ENCODE assay signal across 8 mouse cellular contexts in the genomic region with DNA sequence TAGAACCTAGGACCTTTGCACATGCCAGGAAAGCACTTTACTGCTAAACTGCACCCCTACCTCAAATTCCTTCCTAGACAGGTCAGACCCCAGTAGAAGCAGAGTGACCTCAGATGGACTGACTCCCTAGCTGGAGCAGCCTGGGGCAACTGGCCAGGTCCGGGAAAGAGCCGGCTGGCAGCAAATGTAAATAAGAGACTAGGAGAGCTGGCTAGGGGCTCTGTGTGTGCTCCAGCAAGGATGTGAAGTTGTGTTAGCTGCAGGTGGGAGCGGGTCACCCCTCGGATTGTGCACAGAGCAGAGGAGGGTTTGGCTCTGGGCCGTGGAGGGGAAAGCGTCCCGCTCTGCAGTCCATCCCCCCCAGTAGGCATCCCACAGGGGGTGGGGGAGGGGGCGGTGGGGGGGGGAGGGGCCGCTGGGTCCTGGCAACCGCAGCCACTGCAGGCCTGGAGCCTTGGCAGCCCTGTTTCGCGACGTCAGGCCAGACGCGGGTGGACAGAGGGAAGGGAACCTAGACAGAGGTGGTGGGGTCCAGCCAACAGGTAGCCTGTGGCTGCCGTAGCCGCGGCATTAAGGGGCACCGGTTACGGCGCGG. TPM values are rescaled to one million over a fixed set of nuclear protein-coding genes. Genes with fewer than 3 reads are reported as not detected.
DNase-seq lines count a peak whose midpoint lies in the region; ATAC-seq and TF ChIP-seq lines count a peak whose summit lies in the region.

A gene (plus strand): TSS at position 215 of the 595 bp plus-strand sequence.

- peak within 1 kb of the TSS; percentile 93 for H3K4me3 ChIP-seq in cerebellum, adult 2 months (replicated peaks; ENCODE audit: insufficient read depth, low read depth, low read length)
- H3K4me3 ChIP-seq in intestine, embryonic 16.5 days (ENCODE audit: low read length) = peak within 1 kb of the TSS; percentile 81
- peak within 1 kb of the TSS; percentile 54 to 63 for H3K4me3 ChIP-seq in liver, embryonic 14.5 days (ENCODE audit: insufficient read depth in 1 of 2, low read depth in 2 of 2, low read length in 2 of 2)
- peak within 1 kb of the TSS; percentile 78 for H3K4me3 ChIP-seq in neural tube, embryonic 14.5 days (ENCODE audit: low read depth, low read length)

- peaks cover 12% of the 10 kb centered on the region for H3K4me1 ChIP-seq in cerebellum, adult 2 months (ENCODE audit: control insufficient read depth, insufficient read depth, low read length)
- H3K4me1 ChIP-seq in intestine, embryonic 16.5 days (ENCODE audit: control insufficient read depth, insufficient read depth, low read length) = peaks cover 19% of the 10 kb centered on the region
- H3K4me1 ChIP-seq in liver, embryonic 14.5 days (replicated peaks; ENCODE audit: control insufficient read depth in 2 of 2, insufficient read depth in 2 of 2, low read length in 1 of 2) = peaks cover 5 to 6% of the 10 kb centered on the region in 2 experiments; a peak in 3 of 4 replicates
- H3K4me1 ChIP-seq in neural tube, embryonic 14.5 days (ENCODE audit: control insufficient read depth, insufficient read depth, low read length) = peaks cover 8% of the 10 kb centered on the region; the same call in 1 of the 2 replicates

- no peak for ATAC-seq in intestine, embryonic 16.5 days
- no peak for ATAC-seq in liver, embryonic 14.5 days (ENCODE audit: insufficient read depth)
- peak; percentile 19 for ATAC-seq in neural tube, embryonic 14.5 days (ENCODE audit: low read depth)

- TF ChIP-seq CTCF in cerebellum, adult 2 months (IDR thresholded peaks at IDR 0.05; ENCODE audit: borderline replicate concordance, insufficient read depth, low read depth, low read length) = no peak
- TF ChIP-seq CTCF in liver, embryonic 14.5 days (IDR thresholded peaks at IDR 0.05; ENCODE audit: low read depth) = no peak

- TF ChIP-seq EP300 in liver, embryonic 14.5 days (IDR thresholded peaks at IDR 0.05; ENCODE audit: low read depth) = no peak

- H3K27me3 ChIP-seq in cerebellum, adult 2 months (ENCODE audit: control insufficient read depth, insufficient read depth, low read length) = no peaks in the 10 kb centered on the region
- peaks cover 19% of the 10 kb centered on the region for H3K27me3 ChIP-seq in intestine, embryonic 16.5 days (replicated peaks; ENCODE audit: control insufficient read depth, insufficient read depth, low read length)
- H3K27me3 ChIP-seq in liver, embryonic 14.5 days (ENCODE audit: control insufficient read depth, insufficient read depth, low read length) = peaks cover 34% of the 10 kb centered on the region
- H3K27me3 ChIP-seq in neural tube, embryonic 14.5 days (ENCODE audit: control insufficient read depth, insufficient read depth, low read length) = peaks cover 23% of the 10 kb centered on the region

- H3K9me3 ChIP-seq in intestine, embryonic 16.5 days (ENCODE audit: control insufficient read depth, low read length) = no peaks in the 10 kb centered on the region
- no peaks in the 10 kb centered on the region for H3K9me3 ChIP-seq in liver, embryonic 14.5 days (ENCODE audit: control insufficient read depth, low read length)
- H3K9me3 ChIP-seq in neural tube, embryonic 14.5 days (ENCODE audit: control insufficient read depth, low read length) = no peaks in the 10 kb centered on the region

- H3K27ac ChIP-seq in cerebellum, adult 2 months (ENCODE audit: insufficient read depth, low read length) = peak within 1 kb of the TSS; percentile 84
- H3K27ac ChIP-seq in intestine, embryonic 16.5 days (ENCODE audit: low read length) = peak within 1 kb of the TSS; percentile 92
- no peak within 1 kb of the TSS for H3K27ac ChIP-seq in liver, embryonic 14.5 days
- peak within 1 kb of the TSS; percentile 70 for H3K27ac ChIP-seq in neural tube, embryonic 14.5 days (ENCODE audit: low read depth, low read length)

- peak within 1 kb of the TSS; percentile 90 for H3K9ac ChIP-seq in intestine, embryonic 16.5 days (ENCODE audit: low read depth, low read length)
- H3K9ac ChIP-seq in liver, embryonic 14.5 days (replicated peaks) = peak within 1 kb of the TSS; percentile 52
- peak within 1 kb of the TSS; percentile 67 for H3K9ac ChIP-seq in neural tube, embryonic 14.5 days (replicated peaks; ENCODE audit: low read depth, low read length)

- H3K36me3 ChIP-seq in intestine, embryonic 16.5 days (ENCODE audit: control insufficient read depth, insufficient read depth, low read length) = no peaks in the 10 kb centered on the region
- no peaks in the 10 kb centered on the region for H3K36me3 ChIP-seq in liver, embryonic 14.5 days (replicated peaks; ENCODE audit: control insufficient read depth, insufficient read depth, low read depth)
- H3K36me3 ChIP-seq in neural tube, embryonic 14.5 days (ENCODE audit: control insufficient read depth, insufficient read depth, low read length) = peaks cover 10% of the 10 kb centered on the region; the same call in 1 of the 2 replicates

- TF ChIP-seq POLR2A in cerebellum, adult 2 months (IDR thresholded peaks at IDR 0.05; ENCODE audit: borderline replicate concordance, insufficient read depth, low read length) = no peak

- WGBS in cerebellum, adult 2 months = 0% methylated on average over 13 of the region's 22 CpGs
- 3% methylated on average over 20 of the region's 22 CpGs for WGBS in intestine, embryonic 16.5 days
- whole genome bisulfite sequencing in liver, embryonic 14.5 days (ENCODE audit: insufficient replicate concordance) = 7% methylated on average over 20 of the region's 22 CpGs
- WGBS in neural tube, embryonic 14.5 days = 0% methylated on average over 19 of the region's 22 CpGs

- DNase-seq in left cerebral cortex, adult 18-20 months (ENCODE audit: low spot score in 2 of 2) = peak; percentile 24 to 29
- DNase-seq in left cerebral cortex, adult 11 months (ENCODE audit: low spot score) = no peak
- peak; percentile 63 to 69 for DNase-seq in cerebellum, adult 2 months
- DNase-seq in gastrocnemius, postnatal 25 days = peak; percentile 50
- no peak for DNase-seq in liver, embryonic 14.5 days (ENCODE audit: low read depth in 3 of 3, low spot score in 3 of 3)
- DNase-seq in embryo, embryonic 9.5 days (ENCODE audit: extremely low spot score) = no peak

- H3K4me2 ChIP-seq in intestine, embryonic 16.5 days (ENCODE audit: low read depth, low read length) = peak within 1 kb of the TSS; percentile 94
- H3K4me2 ChIP-seq in liver, embryonic 14.5 days (ENCODE audit: low read depth) = peak within 1 kb of the TSS; percentile 96
- H3K4me2 ChIP-seq in neural tube, embryonic 14.5 days (ENCODE audit: low read depth, low read length) = peak within 1 kb of the TSS; percentile 58

RNA-seq across cellular contexts. Expression of the gene that starts here (rescaled TPM):
- total RNA-seq in left cerebral cortex, adult 18-20 months (2021) = 1 to 10 TPM in 1 of 2 experiments, under 1 TPM in 1; 0.68 to 1.6 TPM
- polyA plus RNA-seq in cerebellum, adult 2 months (2012; rRNA removed) = 2.8 and 3.3 TPM in 2 replicates
- under 1 TPM; 0.77 to 0.99 TPM for total RNA-seq in gastrocnemius, postnatal 25 days (2021)
- polyA plus RNA-seq in intestine, embryonic 16.5 days (2015; fragmentation: Nextera tagmentation; extraction: Ambion mirVana) = 113 TPM in 2 replicates
- 4.4 and 5.5 TPM in 2 replicates for polyA plus RNA-seq in liver, embryonic 14.5 days (2012; rRNA removed)
- polyA plus RNA-seq in liver, embryonic 14.5 days (2014; fragmentation: Nextera tagmentation; extraction: Ambion mirVana) = 6.1 and 6.5 TPM in 2 replicates
- 1.1 and 1.2 TPM in 2 replicates for polyA plus RNA-seq in neural tube, embryonic 14.5 days (2014; fragmentation: Nextera tagmentation; extraction: Ambion mirVana)

Comparison
In these comparisons a context has a peak if more than half of its experiments do, and no peak if none do; other contexts are left out.
1. RNA of the gene that starts here (polyA plus RNA-seq): 113 TPM in intestine, embryonic 16.5 days; 4.4 to 6.5 TPM in liver, embryonic 14.5 days, 2.8 to 3.3 TPM in cerebellum, adult 2 months and 1.1 to 1.2 TPM in neural tube, embryonic 14.5 days; every median in the first group is over 10 times any median in the second.
2. DNase-seq: peak in left cerebral cortex, adult 18-20 months (2 of 2) and cerebellum, adult 2 months (2 of 2); none in left cerebral cortex, adult 11 months (single experiment), liver, embryonic 14.5 days (0 of 3) and embryo, embryonic 9.5 days (single experiment).
3. Peak in DNase-seq in gastrocnemius, postnatal 25 days; RNA of the gene not detected or under 1 TPM.
4. Peak in every context shown above with its lines, with median percentiles within 50 percentile points of each other: H3K4me3 ChIP-seq, H3K4me2 ChIP-seq and H3K9ac ChIP-seq.